Mouse (Mus musculus) heart, embryonic 13.5 days (tissue): Measurements from ENCODE around the gene Dennd6a. TPM values are rescaled to one million over a fixed set of nuclear protein-coding genes. Genes with fewer than 3 reads are reported as not detected.
"Not testable (repeated sequence)": the region's sequence is repeated elsewhere in the genome, so short reads cannot be mapped to it uniquely, and the experiment has no call there.

Experiments
- ATAC-seq: fragments of 200-750 bp; cut with Nextera tagmentation; 2 replicates; pipeline ENCODE4 v1.8.0; 2017; ENCODE audit warnings: moderate TSS enrichment; ENCODE audit not compliant: insufficient number of reproducible peaks, low FRiP score, low TSS enrichment; ENCODE audit errors: extremely low read depth
- H3K27ac ChIP-seq: fragments of 300-500 bp; sonication (generic); replicated peaks from 2 replicates; pipeline ENCODE4 v1.5.1; 2015; ENCODE audit warnings: moderate library complexity, mild to moderate bottlenecking, inconsistent platforms
- H3K27me3 ChIP-seq: fragments of 300-500 bp; sonication (generic); replicated peaks from 2 replicates; pipeline ENCODE4 v1.6.1; 2015; ENCODE audit warnings: mild to moderate bottlenecking, inconsistent platforms
- H3K36me3 ChIP-seq: fragments of 300-500 bp; sonication (generic); 2 replicates; pipeline ENCODE4 v1.6.1; 2015; ENCODE audit warnings: mild to moderate bottlenecking, inconsistent platforms
- H3K4me1 ChIP-seq: fragments of 300-500 bp; sonication (generic); 2 replicates; pipeline ENCODE4 v1.6.1; 2015; ENCODE audit warnings: inconsistent platforms
- H3K4me2 ChIP-seq: fragments of 300-500 bp; sonication (generic); 2 replicates; pipeline ENCODE4 v1.6.1; 2015; ENCODE audit warnings: inconsistent platforms, mild to moderate bottlenecking, moderate library complexity
- H3K4me3 ChIP-seq: fragments of 300-500 bp; sonication (generic); 2 replicates; pipeline ENCODE4 v1.5.1; 2015; ENCODE audit warnings: moderate library complexity, mild to moderate bottlenecking, inconsistent platforms
- H3K9ac ChIP-seq: fragments of 300-500 bp; sonication (generic); 2 replicates; pipeline ENCODE4 v1.6.1; 2015; ENCODE audit warnings: inconsistent platforms, mild to moderate bottlenecking, moderate library complexity
- H3K9me3 ChIP-seq: fragments of 300-500 bp; sonication (generic); 2 replicates; pipeline ENCODE4 v1.6.1; 2016; ENCODE audit warnings: inconsistent platforms
- WGBS: fragments of 180-500 bp; shearing (Covaris S2); methylation state at CpG from one replicate; pipeline ENCODE4 v1.1.7; 2015; ENCODE audit warnings: mixed read lengths; 5-methylcytosine and 5-hydroxymethylcytosine counted together
- polyA plus RNA-seq: library from polyadenylated mRNA; unstranded; fragments of >200 nt; fragmentation: Nextera tagmentation; extraction: Ambion mirVana; gene quantifications from 2 replicates; pipeline ENCODE4 v1.2.1, GENCODE M21; 2015

The Dennd6a gene
- 18.4 and 24.1 TPM in 2 replicates for polyA plus RNA-seq

GRCm38 (mm10) chr14:26573556-26573955 is at the start of gene Dennd6a:
Dennd6a (plus strand) TSS chr14:26573856.
- not testable (repeated sequence) for H3K4me1 ChIP-seq, H3K9ac ChIP-seq, H3K4me3 ChIP-seq, ATAC-seq, H3K27me3 ChIP-seq, H3K36me3 ChIP-seq, H3K27ac ChIP-seq, H3K4me2 ChIP-seq, H3K9me3 ChIP-seq
- WGBS = 67% methylated on average over 5 of the region's 5 CpGs

DNA sequence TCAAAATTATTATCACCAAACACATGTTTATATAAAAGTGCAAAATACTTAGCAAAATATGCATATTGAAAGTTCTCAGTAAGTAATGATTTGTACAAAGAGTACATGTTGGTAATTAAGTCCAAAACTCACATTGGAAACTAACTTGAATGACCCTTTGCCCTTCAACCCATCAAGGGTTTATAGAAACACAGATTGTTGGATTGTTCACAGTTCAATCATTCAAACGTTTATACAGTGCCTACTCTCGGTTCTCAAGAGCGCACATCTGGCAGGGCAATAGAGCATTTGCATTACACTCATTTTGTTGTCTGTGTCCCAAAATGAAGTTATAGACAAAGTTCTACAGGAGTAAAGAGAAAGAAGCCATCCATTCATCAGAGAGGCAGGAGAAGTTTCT is 47.7 kb upstream of the Dennd6a start:
- Histone ChIP-seq H3K27ac (no peak overlapping the region), H3K4me1 (peaks cover 57% of the 10 kb centered on the region), H3K9me3 (no peaks in the 10 kb centered on the region), H3K36me3 (peaks cover 24% of the 10 kb centered on the region), H3K9ac (no peak overlapping the region), H3K4me3 (no peak overlapping the region), H3K27me3 (no peaks in the 10 kb centered on the region), H3K4me2 (no peak overlapping the region)
- no peak for ATAC-seq
- WGBS = 58% methylated on average over 3 of the region's 3 CpGs

GRCm38 (mm10) chr14:26528296-26528695 is 45.4 kb upstream of the Dennd6a start:
- Histone ChIP-seq H3K27me3 (no peaks in the 10 kb centered on the region), H3K4me3 (no peak overlapping the region), H3K4me1 (peaks cover 68% of the 10 kb centered on the region), H3K9ac (no peak overlapping the region), H3K4me2 (no peak overlapping the region), H3K36me3 (peaks cover 26% of the 10 kb centered on the region), H3K9me3 (no peaks in the 10 kb centered on the region), H3K27ac (no peak overlapping the region)
- WGBS = 60% methylated on average over 2 of the region's 2 CpGs
- no peak for ATAC-seq

DNA sequence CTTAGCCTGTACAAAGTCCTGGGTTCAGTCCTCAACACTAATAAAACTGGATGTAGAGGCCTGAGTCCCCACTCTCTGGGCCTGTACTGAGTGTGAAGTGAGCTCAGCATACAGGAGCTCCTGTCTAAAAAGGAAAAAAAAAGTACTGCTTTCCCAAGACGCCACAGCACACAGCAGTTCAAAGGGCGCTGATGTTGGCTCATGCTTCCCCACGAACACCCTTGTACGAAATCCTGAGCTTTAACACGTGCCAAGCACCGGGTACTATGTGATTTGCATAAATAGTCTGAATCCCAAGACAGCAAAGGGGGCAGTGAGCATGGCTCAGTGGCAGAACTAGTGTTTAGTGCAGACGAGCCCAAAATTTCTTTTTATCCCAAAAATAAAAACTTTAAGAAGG is 43.3 kb upstream of the Dennd6a start:
- Histone ChIP-seq H3K9me3 (no peaks in the 10 kb centered on the region), H3K36me3 (peaks cover 20% of the 10 kb centered on the region), H3K4me2 (peak overlapping the region; percentile 1; the same call in 1 of the 2 replicates), H3K9ac (no peak overlapping the region), H3K27ac (no peak overlapping the region), H3K4me3 (no peak overlapping the region), H3K4me1 (peaks cover 69% of the 10 kb centered on the region), H3K27me3 (no peaks in the 10 kb centered on the region)
- no peak for ATAC-seq
- whole genome bisulfite sequencing = 67% methylated on average over 7 of the region's 7 CpGs

DNA sequence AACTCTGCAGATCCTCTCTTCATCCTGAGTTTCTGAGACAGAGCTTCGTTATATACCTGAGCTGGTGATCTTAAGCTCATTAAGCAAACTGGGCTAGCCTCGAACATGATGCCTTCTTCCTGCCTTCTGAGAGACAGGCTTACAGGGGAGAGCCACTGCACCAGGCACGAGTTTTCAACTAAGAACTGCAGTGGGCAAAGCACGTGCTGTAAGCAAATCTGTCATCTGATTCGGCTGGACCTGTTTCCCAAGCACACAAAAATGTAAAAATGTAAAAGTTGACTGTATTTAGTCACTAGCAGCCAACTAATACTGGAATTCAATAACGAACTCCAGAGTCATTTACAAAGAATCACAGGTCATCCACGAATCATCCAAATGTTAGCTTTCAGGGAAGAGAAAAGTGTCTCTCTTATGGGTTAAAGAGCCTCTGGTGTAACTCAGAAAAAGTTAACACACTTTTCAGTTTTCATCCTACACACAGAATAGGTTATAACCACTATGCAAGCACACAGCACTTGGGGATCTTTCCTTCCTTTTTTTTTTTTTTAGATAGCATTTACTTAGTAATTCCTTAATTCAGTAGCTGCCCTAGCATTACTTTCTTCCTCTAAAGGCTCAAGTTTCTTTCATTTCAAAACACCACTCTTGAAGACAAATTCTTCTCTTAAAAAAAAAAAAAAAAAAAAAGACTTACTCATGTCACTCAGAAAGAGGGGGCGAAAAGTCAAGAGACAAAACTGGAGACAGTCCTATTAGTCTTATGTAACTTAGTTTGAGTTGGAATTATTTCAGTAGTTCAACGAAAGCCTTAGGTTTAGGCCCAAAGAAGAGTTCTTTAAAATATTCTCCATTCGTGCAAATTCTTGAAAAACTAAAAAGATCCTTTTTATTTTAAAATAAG is 42.0 kb upstream of the Dennd6a start:
- Histone ChIP-seq H3K4me1 (peaks cover 62% of the 10 kb centered on the region), H3K9me3 (no peaks in the 10 kb centered on the region), H3K36me3 (peaks cover 20% of the 10 kb centered on the region), H3K27ac (no peak overlapping the region), H3K4me2 (peak overlapping the region; percentile 97), H3K9ac (peak overlapping the region; percentile 2), H3K4me3 (peak overlapping the region; percentile 98), H3K27me3 (no peaks in the 10 kb centered on the region)
- WGBS = 68% methylated on average over 10 of the region's 10 CpGs
- no peak for ATAC-seq

GRCm38 (mm10) chr14:26532752-26533151 is 40.9 kb upstream of the Dennd6a start:
- no peak for ATAC-seq
- Histone ChIP-seq H3K9ac (peak overlapping the region; percentile 99), H3K4me2 (peak overlapping the region; percentile 97)

GRCm38 (mm10) chr14:26533267-26533666 is 40.4 kb upstream of the Dennd6a start:
- WGBS = 17% methylated on average over 19 of the region's 19 CpGs
- no peak for ATAC-seq
- H3K4me2 ChIP-seq = peak overlapping the region; percentile 97
- H3K27me3 ChIP-seq = no peaks in the 10 kb centered on the region
- peaks cover 53% of the 10 kb centered on the region for H3K4me1 ChIP-seq
- no peaks in the 10 kb centered on the region for H3K9me3 ChIP-seq
- H3K27ac ChIP-seq = peak overlapping the region; percentile 89; the same call in 1 of the 2 replicates
- peak overlapping the region; percentile 98 for H3K4me3 ChIP-seq
- H3K9ac ChIP-seq = peak overlapping the region; percentile 99
- peaks cover 13% of the 10 kb centered on the region; the same call in 1 of the 2 replicates for H3K36me3 ChIP-seq

More at GRCm38 (mm10) chr14:26532752-26533151, 40.9 kb upstream of the Dennd6a start:
- 38% methylated on average over 9 of the region's 9 CpGs for WGBS
- H3K36me3 ChIP-seq = peaks cover 14% of the 10 kb centered on the region
- H3K4me3 ChIP-seq = peak overlapping the region; percentile 98
- no peak overlapping the region for H3K27ac ChIP-seq
- no peaks in the 10 kb centered on the region for H3K9me3 ChIP-seq
- H3K4me1 ChIP-seq = peaks cover 55% of the 10 kb centered on the region
- H3K27me3 ChIP-seq = no peaks in the 10 kb centered on the region

- Histone ChIP-seq H3K27ac (peak overlapping the region; percentile 89), H3K4me1 (peaks cover 46% of the 10 kb centered on the region), H3K4me2 (peak overlapping the region; percentile 97), H3K4me3 (peak overlapping the region; percentile 98), H3K9me3 (no peaks in the 10 kb centered on the region), H3K9ac (peak overlapping the region; percentile 99), H3K27me3 (no peaks in the 10 kb centered on the region), H3K36me3 (peaks cover 12% of the 10 kb centered on the region; the same call in 1 of the 2 replicates)
- peak; percentile 78 for ATAC-seq
- WGBS = under 1% methylated on average over 82 of the region's 92 CpGs
Observed at GRCm38 (mm10) chr14:26533821-26534756, 39.6 kb upstream of the Dennd6a start.

GRCm38 (mm10) chr14:26534757-26535479 is 38.7 kb upstream of the Dennd6a start, which contains the start of gene Slmap:
Slmap (minus strand) TSS chr14:26534931.
- Histone ChIP-seq H3K4me3 (peak within 1 kb of the TSS; percentile 98), H3K9ac (peak within 1 kb of the TSS; percentile 99), H3K9me3 (no peaks in the 10 kb centered on the region), H3K36me3 (0 out of 2 replicates have a peak, but pooled peaks cover 5% of the 10 kb centered on the region), H3K27me3 (no peaks in the 10 kb centered on the region), H3K27ac (peak within 1 kb of the TSS; percentile 89), H3K4me2 (peak within 1 kb of the TSS; percentile 97), H3K4me1 (peaks cover 37% of the 10 kb centered on the region)
- WGBS = 13% methylated on average over 32 of the region's 33 CpGs
- peak; percentile 85 for ATAC-seq

GRCm38 (mm10) chr14:26539241-26539640 is 34.4 kb upstream of the Dennd6a start:
- H3K36me3 ChIP-seq = no peaks in the 10 kb centered on the region
- no peak overlapping the region for H3K4me2 ChIP-seq
- H3K4me1 ChIP-seq = peaks cover 4% of the 10 kb centered on the region; the same call in 1 of the 2 replicates
- no peak for ATAC-seq
- H3K9ac ChIP-seq = no peak overlapping the region
- H3K9me3 ChIP-seq = no peaks in the 10 kb centered on the region
- H3K4me3 ChIP-seq = no peak overlapping the region
- H3K27ac ChIP-seq = no peak overlapping the region
- WGBS = 81% methylated on average over 4 of the region's 4 CpGs
- H3K27me3 ChIP-seq = no peaks in the 10 kb centered on the region
